Comparison of ENCODE assay signal across 8 mouse cellular contexts in genomic region chr10:122051831-122052230, GRCm38 (mm10). TPM values are rescaled to one million over a fixed set of nuclear protein-coding genes. Genes with fewer than 3 reads are reported as not detected.
DNase-seq lines count a peak whose midpoint lies in the region; ATAC-seq lines count a peak whose summit lies in the region.

No protein-coding gene starts in this region.

- no peak for ATAC-seq in cerebellum, adult (ENCODE audit: insufficient number of reproducible peaks, low FRiP score, low TSS enrichment)
- ATAC-seq in granulocyte monocyte progenitor cell, adult 5-6 weeks (replicated peaks; ENCODE audit: poor library complexity, severe bottlenecking): peak; percentile 68
- peak; percentile 82 for ATAC-seq in megakaryocyte progenitor cell, adult 5-6 weeks (replicated peaks; ENCODE audit: poor library complexity)

- peak; percentile 68 for DNase-seq in cerebellum, adult 11 months
- peak; percentile 88 for DNase-seq in R1 (ENCODE audit: low read depth, low spot score)
- DNase-seq in cerebellum, postnatal 36 days: peak; percentile 79 to 89
- DNase-seq in layer of hippocampus, postnatal 14 days (ENCODE audit: low spot score in 2 of 2): peak; percentile 84
- DNase-seq in spleen, postnatal 10 days (ENCODE audit: low spot score in 2 of 2): peak; percentile 76 to 87

RNA-seq across cellular contexts. Expression of gene Srgap1, which starts 4.7 kb away (rescaled TPM):
- total RNA-seq in granulocyte monocyte progenitor cell, adult 5-6 weeks (2014; fragmentation: Nextera tagmentation): not detected in 2 replicates
- under 0.01 TPM in 1 of 2 replicates, not detected in the other for total RNA-seq in granulocyte monocyte progenitor cell, adult 5-6 weeks (2017)
- total RNA-seq in layer of hippocampus, postnatal 14 days (2021): 10 to 100 TPM; 19.0 to 23.4 TPM
- 0.07 and 0.90 TPM in 2 replicates for total RNA-seq in megakaryocyte progenitor cell, adult 5-6 weeks (2015)
- total RNA-seq in megakaryocyte progenitor cell, adult 5-6 weeks (2017): 0.07 TPM in 1 of 2 replicates, not detected in the other

RNA-seq across cellular contexts. Expression of gene Rxylt1, which starts 45.3 kb away (rescaled TPM):
- total RNA-seq in granulocyte monocyte progenitor cell, adult 5-6 weeks (2014; fragmentation: Nextera tagmentation): 29.6 and 36.5 TPM in 2 replicates
- total RNA-seq in granulocyte monocyte progenitor cell, adult 5-6 weeks (2017): 44.2 and 62.0 TPM in 2 replicates
- total RNA-seq in layer of hippocampus, postnatal 14 days (2021): 10 to 100 TPM; 39.0 to 42.1 TPM
- total RNA-seq in megakaryocyte progenitor cell, adult 5-6 weeks (2015): 37.4 and 37.7 TPM in 2 replicates
- total RNA-seq in megakaryocyte progenitor cell, adult 5-6 weeks (2017): 35.3 and 56.9 TPM in 2 replicates

Comparison
In these comparisons a context has a peak if more than half of its experiments do, and no peak if none do; other contexts are left out.
1. RNA of gene Srgap1, which starts 4.7 kb away (total RNA-seq): 19.0 to 23.4 TPM in layer of hippocampus, postnatal 14 days; 0.07 to 0.90 TPM in megakaryocyte progenitor cell, adult 5-6 weeks and under 0.01 TPM in granulocyte monocyte progenitor cell, adult 5-6 weeks; every median in the first group is over 10 times any median in the second.
2. Peak in every context shown above with its lines, with median percentiles within 50 percentile points of each other: DNase-seq.